Mouse (Mus musculus) heart, adult 8-10 months (tissue): Measurements from ENCODE around the gene 1110032F04Rik. TPM values are rescaled to one million over a fixed set of nuclear protein-coding genes. Genes with fewer than 3 reads are reported as not detected.
"Not testable (repeated sequence)": the region's sequence is repeated elsewhere in the genome, so short reads cannot be mapped to it uniquely, and the experiment has no call there.

Source experiments
- DNase-seq: peaks from one replicate; pipeline ENCODE4 v3.0.0; 2022; ENCODE audit warnings: low spot score
- total RNA-seq, 4 experiments: library from RNA; stranded (reverse); gene quantifications; 2 replicates each; pipeline ENCODE4 v1.2.4; 2022

1110032F04Rik gene
- total RNA-seq = 1 to 10 TPM in 1 of 4 experiments, under 1 TPM in 3; 0.66 to 1.2 (median 0.76) TPM

DNA sequence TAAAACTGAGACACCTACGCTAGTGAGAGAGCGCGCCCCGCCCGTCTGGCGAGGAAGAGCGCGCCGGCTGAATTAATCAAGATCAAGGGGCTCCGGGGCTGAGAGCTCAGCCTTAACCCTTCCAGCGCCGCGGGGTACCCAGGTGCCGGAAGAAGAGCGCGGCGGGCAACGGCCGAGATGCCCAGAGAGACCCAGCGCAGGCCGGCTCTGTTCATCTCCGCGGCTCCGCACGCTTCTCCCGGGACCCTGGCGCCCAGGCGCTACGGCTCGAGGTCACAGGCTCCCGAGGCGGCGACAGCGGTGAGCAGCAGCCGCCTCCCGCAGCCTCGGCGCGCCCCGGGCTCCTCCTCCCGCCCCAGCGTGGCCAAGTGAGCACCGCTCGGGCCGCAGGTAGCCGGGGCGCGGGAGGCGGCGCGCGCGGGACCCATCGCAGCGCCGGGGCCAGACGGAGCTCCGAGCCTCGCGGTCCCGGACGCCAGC is at the start of gene 1110032F04Rik:
Gene 1110032F04Rik, plus strand, starts transcription at position 376 of the 480 bp plus-strand sequence.
- no peak for DNase-seq

DNA sequence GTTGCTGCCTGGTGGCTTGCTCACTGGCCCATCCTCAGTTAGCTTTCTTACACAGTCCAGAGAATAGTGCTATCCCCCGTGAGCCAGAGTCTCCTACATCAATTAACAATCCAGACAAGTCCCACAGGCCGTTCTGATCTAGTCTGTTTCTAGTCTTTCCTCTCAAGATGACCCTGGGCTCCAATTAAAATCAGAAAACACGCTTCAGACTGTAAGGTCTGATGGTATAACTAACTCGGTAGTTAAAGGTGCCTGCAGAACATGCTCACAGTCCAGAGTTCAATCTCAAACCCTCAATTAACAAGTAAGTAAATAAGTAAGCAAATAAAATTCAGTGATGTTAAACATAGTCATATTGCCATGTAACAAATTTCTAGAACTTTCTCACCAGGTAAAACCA is 48.0 kb upstream of the 1110032F04Rik start:
- DNase-seq = no peak

DNA sequence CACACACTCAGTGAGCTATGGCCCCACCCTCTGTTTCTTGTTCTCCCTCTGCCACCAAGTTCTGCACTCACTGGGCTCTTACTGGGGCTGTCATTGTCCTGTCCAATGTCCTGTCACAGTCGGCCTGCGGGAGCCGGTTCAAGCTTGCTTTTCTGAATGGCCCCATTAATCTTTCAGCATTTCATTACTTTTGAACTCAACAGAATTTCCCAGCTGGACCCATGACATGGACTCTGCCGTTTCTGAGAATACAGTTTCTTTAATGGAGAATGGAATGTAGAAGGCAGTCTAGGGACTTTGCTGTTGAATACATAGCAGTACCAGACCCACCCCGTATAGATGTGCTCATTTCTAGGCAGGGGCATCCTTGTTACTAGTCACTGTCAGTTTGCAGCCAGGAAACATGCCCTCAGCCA is 47.5 kb upstream of the 1110032F04Rik start:
- DNase-seq = no peak

DNA sequence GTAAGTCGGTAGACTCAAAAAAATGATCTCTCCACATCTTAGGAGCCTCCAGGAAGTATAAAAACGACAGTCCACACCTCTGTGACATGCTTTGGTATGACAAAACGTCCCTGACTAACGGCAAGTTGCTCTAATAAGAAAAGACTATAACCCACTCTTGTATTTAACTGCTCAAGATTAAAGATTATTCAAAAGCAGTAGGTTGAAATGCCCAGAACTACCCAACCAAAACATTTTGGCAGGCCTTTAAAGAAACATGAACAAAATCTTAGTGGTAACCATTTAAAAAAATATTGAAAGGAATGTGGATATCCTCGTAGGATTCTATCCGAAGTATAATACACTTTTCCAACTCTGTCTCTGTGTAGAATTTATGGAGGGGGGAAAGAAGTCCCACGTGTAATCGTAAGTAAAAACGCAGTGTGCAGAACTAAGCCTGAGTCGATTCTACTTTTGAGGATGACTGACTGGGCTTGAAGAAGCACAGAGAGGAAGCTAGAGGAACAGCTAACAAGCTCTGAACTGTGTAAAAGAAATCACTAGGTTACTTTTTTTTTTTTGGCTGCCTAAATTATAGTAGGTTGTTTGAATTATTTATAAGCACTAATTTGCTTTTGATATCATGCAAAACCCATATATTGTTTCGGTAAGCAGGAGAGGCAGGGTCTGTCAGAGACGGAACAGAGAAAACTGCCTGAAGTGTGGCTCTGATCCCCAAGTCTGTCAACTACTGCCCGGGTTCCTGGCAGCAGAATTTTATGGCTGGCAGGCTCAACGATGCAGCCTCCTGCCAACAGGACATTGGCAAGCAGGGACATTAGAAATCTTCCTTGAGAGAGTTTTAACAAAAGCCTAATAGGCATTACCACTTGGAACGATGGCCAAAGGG is 45.3 kb upstream of the 1110032F04Rik start:
- DNase-seq = peak; percentile 24

DNA sequence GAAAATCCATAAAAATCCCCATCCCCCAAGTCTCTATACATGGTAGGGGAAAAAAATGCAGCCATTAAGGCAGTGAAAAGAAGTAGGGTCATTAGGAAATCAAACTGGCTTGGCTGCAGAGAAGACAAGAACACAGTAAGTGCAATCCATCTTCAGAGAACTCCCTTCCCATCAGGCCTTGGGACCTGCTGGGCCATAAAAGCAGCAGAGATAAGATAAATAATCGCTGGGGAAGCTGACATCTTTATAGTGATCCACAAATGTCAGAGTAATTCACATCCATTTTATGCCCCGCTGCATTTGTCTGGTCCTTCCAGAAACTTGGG is 44.7 kb upstream of the 1110032F04Rik start:
- no peak for DNase-seq

DNA sequence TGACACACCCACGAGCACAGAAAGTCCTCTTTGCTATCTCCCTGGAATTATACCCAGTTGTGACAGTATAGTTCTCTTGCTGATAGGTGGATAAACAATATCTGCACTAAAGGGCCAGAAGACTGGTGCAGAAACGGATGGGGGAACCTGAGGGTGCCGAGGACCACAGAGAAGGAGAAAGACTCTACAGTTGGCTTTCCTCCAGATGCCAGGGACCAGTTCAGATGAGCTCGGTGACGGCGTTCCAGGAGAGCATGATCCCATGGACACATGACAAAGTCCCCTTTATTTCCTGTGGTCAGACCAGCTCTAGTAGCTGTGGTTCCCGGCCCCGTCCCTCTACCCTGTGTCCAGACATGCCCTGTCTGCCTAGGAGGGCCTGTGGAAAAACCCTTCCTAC is 44.2 kb upstream of the 1110032F04Rik start:
- DNase-seq = no peak

DNA sequence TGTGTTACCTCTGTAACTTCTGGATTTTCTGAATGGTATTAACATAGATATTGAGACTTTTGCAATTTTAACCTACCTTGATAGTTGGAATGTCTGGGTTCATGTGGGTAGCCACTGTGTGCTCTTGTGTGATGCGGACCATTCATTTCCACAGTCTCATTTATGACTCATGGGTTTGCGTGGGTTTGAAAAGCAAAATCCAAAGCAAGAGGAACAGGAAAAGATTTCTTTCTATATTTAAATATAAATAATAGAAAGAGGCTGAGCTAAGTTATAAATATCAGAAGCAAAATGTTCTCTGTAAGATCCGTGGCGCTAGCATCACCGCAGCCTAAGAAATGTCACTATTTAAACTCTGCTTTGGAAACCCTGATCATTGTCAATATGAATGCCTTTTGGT is 41.7 kb upstream of the 1110032F04Rik start:
- no peak for DNase-seq

DNA sequence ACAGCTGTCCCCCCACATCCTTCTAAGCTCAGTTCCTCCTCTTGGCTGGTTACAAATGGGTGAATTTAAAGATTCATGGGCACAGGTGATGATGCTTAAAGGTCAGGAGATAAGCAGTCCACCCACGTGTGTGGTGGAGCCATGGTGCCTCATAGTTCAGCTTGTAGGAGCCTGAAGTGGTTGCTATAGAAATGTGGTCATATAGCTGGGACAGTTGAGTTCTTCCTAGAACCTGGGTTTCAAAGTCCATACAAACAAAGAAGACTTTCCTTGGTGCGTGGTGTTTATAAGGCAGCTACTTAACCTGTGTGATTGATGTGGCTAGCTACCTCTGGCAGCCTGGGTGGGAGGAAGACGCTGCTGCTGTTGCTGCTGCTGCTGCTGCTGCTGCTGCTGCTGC is 39.4 kb upstream of the 1110032F04Rik start:
- DNase-seq = no peak

DNA sequence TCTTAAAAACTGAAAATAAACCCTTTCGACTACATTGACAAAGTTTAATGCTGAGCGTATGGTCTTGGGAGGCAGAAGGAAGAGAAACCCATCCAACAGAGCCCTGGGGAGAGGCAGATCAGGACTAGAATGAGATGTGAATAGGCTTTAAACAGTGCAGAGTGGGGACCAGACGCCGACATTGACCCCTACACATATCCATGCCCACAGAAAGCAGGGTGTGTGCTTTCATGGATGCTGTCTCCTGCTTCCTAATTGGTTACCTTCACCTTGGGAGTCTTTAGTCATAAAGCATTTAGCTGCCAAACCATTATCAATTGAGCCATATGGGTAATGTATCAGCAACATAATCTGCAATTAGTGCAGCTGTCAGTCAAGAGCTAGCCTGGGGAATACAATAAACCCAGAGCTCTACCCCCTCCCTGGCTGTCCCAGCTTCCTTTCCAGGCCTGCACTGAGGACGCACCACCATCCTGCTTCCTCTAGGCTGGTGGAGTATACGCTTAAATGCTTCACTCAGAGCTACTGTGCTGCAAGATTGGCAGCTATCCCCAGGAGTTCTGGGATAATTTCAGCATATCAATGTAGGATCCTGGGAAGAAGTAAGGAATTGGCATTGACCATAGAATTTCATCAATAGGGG is 32.4 kb upstream of the 1110032F04Rik start:
- DNase-seq = no peak

DNA sequence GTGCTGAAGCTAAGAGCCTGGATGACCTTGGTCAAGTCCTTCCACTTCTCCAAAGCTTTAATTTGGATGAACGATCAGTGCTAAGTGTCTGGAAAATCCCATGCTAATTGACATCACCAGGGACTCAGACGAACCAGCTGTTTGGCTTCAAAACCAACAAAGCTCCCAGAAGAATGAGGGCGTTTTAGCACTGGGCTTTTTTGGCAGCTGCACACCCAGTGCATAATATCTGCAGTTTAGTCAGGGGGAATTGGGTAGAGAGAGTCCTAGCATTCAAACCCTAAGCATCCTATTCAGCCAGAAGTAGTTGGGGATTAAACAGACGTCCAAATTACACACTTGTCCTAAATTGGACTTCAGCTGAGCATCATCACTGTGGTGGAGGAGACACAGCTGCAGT is 29.2 kb upstream of the 1110032F04Rik start:
- no peak for DNase-seq

DNA sequence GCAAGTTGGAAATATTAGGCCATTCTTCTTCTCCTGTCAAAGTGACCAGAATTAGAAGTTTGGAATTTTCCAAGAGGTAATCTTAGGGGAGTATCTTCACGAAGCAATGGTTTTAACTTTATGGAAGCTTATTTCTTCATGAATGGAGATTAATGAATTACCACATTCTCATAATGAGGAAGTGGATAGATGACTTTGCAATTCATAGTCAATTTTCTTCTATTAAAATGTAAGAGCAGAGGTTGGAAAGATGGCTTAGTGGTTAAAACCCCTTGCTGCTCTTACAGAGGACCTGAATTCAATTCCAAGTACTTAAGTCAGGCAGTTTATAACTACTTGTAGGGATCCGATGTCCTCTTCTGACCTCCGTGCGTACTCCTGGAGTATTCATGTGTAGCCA is 25.4 kb upstream of the 1110032F04Rik start:
- DNase-seq = no peak

DNA sequence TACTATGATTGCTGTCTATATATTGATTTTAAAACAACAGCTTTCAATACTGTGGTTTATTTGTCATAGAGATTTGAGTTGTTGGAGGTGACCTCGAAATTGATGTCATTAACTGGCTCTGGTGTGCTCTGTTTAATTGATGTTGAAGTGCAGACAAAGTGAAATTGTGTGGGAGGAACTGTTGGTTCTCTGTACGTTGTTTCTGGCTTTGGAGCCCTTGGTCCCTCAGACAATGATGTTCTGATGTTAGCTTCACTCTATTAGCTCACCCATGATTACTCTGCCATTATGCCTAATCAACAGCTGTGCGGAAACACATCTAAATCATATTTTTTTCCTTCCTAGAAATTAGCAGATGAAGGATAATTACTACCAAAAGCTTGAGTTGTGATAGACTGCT is 21.1 kb upstream of the 1110032F04Rik start:
- no peak for DNase-seq

DNA sequence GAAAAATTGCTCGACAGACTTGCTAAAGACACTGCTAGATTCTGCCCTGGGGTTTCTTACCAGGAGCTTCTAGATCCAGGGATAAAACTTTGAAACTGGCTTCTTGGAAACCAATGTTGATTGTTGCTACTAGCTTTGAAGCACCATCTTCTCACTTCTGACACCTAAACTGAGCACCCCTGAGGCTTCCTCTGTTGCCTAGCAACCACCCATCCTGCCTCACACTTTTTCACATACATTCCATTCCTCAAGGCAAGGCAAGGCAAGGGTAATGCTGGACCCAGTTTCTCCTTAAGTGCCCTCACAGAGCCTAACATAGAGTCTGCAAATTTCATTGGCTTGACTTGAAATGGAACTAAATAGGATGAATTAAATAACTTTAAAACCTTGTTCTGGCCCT is 17.0 kb upstream of the 1110032F04Rik start:
- no peak for DNase-seq

DNA sequence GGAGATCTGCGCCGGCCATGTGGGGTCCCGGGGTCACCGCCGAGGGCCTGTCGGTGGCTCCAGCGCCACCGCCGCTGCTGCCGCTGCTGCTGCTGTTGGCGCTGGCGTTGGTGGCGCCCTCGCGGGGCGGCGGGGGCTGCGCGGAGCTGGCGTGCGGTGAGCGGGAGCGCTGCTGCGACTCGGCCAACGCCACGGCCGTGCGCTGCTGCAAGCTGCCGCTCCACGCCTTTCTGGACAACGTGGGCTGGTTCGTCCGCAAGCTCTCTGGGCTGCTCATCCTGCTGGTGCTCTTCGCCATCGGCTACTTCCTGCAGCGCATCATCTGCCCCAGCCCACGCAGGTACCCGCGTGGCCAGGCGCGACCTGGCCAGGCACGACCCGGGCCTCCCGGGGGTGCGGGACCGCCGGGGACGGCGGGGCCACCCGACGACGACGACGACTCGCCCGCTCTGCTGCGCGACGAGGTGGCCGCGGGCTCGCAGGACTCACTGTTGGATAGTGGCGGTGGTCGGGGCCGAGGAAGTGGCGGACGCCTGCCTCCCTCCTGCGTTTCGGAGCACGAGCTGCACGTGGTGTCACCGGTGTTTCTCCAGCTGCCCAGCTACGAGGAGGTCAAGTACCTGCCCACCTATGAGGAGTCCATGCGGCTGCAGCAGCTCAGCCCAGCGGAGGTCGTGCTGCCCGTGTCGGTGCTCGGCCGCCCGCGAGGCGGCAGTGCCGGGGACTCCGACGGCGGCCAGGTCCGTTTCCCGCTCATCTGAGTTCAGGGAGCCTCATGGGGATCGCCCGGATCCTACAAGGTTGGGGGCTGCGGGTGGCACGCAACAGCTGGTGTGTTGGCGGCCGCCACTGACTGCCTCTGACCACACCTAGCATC is 543 bp downstream of the 1110032F04Rik start:
- DNase-seq = no peak

DNA sequence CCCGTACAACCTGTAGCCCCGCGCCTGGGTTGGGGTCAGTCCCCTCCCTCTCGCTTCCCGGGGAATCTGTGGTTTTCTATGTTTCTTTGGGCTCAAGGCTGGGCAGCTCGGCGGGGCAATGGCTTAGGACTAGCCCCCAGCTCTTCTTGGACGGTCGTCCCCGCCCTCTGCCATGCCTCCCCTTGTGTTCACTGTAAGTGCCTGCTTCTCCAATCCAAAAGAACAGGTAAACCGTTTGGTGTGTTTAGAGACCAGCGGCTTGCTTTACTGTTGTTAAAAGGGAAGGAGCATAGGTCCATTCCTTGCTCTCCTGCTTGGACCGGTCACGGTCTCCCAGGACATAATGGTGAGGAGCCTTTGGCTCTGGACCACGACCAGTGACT is 1.2 kb downstream of the 1110032F04Rik start:
- no peak for DNase-seq

DNA sequence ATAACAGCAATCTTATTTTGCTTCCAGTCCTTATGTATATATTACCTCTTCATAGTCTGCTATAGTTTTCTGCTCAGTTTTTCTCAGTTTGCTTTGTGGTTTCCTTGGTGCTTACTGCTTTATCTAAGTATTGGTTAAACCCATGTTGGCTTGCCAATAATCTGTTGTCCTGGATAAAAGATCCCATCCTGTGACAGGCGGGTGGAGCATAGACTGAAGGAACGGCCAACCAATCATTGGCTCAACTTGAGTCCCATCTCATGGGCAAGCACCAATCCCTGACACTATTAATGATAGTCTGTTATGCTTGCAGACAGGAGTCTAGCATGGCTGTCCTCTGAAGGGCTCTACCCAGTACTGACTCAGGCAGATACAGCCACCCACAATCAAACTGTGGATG is 4.7 kb downstream of the 1110032F04Rik start:
- no peak for DNase-seq

DNA sequence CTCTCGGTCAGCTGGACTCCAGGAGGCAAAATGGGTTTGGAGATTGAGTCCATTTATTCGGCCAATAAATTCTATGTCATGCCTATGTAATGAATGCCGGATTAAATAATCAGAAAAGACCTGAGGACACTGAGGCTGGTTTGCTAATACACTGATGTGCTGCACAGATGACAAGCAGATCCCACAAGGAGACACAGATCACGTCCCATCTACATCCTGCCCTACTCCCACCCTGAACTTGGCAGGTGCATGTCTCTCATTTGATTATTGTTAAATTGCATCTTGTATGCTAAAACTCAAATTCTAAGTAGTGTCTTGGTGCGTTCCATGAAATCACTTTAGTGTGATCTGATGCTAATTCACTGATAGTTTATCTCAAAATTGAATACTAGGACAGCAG is 17.5 kb downstream of the 1110032F04Rik start:
- no peak for DNase-seq

DNA sequence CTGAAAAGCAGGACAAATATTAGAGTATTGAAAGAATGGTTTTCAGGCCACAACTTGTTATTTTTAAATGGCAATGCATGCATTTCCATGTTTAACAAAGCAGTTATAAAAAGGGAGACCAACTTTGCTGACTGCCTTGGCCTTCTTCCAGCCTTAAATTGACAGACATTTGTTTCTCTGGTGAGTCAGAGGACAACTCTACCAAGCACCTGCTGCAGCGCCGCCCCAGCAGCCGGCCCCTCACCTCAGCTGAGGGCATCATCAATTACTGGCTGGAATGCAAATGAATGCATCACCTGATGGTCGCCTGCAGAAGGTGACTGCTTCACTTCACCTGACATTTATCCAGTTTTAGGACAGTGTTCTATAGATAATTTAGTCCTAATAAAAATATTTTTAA is 26.0 kb downstream of the 1110032F04Rik start:
- DNase-seq = no peak

DNA sequence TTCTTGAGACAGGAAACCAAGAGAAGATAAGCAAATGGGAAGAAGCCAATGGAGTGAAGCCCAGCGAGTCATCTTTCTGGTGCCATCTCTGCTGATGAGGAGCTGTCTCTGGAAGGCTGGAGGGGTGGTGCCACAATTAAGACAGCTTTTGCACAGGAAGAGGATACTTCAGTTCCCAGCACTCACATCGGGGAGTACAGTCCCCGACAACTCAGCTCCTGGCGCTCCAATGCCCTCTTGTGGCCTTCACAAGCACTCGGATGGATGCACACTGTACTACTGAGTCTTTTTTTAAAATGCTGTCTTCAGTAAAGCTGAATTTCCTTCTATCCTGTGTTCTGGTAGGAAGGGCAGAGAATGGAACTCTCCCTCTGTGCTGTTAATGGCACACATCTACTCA is 27.8 kb downstream of the 1110032F04Rik start:
- DNase-seq = no peak

DNA sequence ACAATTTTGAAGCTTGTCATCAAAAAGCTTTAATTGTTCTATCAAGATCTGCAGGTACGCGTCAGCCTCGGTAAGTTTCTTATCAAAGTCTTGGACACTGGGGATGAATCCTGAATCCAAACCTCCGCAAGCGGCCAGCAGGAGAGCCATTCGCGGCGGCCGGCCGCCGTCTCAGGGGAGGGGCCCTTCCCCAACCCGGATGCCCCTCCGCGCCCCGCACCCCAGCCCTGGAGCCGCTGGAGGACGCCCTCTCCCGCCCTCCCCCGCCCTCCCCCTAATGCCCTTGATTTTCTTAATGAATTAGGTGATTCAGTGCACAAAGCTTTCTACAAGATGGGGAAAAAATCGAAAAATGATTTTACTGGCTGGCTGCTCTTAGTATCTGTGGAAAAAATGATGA is 33.2 kb downstream of the 1110032F04Rik start:
- not testable (repeated sequence) for DNase-seq

DNA sequence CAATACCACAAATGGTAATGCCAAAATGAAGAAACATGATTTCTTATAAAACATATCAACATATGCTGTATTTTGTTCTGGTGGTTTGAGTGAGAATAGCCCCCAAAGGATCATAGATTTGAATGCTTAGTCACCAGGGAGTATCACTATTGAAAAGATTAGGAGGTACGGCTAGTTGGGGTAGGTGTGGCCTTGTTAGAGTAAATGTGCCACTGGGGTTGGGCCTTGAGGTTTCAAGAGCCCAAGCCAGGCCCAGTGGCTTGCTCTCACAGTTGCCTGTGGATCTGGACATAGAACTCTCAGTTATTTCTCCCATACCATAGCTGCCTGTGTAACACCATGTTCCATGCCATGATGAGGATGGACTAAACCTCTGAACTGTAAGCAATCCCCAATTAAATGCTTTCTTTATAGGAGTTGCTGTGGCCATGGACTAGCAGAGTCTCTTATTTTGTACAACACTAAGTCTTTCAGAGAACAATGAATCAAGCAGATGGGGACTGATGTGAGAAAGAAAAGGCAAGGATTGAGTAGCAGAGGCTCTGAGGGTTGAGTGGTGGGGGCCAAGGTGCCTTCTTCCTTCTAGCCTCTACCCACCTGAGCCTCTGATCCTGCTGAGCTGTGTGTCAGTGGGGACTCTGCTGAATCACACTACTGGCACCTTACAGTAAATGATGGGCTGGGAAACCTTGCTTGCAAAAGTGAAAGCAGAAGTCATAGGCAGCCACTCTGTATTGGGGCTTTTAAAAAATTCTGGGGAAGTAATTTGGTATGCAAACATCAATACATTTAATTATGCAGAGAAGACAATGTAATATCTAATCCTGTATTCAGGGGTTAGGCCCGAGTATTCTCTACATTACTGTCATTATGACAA is 35.8 kb downstream of the 1110032F04Rik start:
- no peak for DNase-seq
